ENCODE assay signal across 8 mouse cellular contexts in genomic region chr5:108029968-108030367, GRCm38 (mm10). TPM values are rescaled to one million over a fixed set of nuclear protein-coding genes. Genes with fewer than 3 reads are reported as not detected.
DNase-seq lines count a peak whose midpoint lies in the region; ATAC-seq and TF ChIP-seq lines count a peak whose summit lies in the region.

No protein-coding gene starts in this region.

- ATAC-seq in forebrain, embryonic 13.5 days = no peak

- H3K4me2 ChIP-seq in forebrain, embryonic 13.5 days = no peak overlapping the region

- no peak overlapping the region for H3K27ac ChIP-seq in forebrain, embryonic 13.5 days

- peak; percentile 11; the same call in 1 of the 2 replicates for TF ChIP-seq CTCF in brain, embryonic 14.5 days (IDR thresholded peaks at IDR 0.05; ENCODE audit: borderline replicate concordance, extremely low read depth, insufficient read depth, insufficient read length)

- no peak overlapping the region for H3K4me3 ChIP-seq in forebrain, embryonic 13.5 days

- H3K9me3 ChIP-seq in forebrain, embryonic 13.5 days (replicated peaks) = no peaks in the 10 kb centered on the region

- TF ChIP-seq POLR2A in brain, embryonic 14.5 days (IDR thresholded peaks at IDR 0.05; ENCODE audit: borderline replicate concordance, extremely low read depth, insufficient read depth, insufficient read length, poor library complexity, severe bottlenecking) = no peak

- no peaks in the 10 kb centered on the region for H3K27me3 ChIP-seq in forebrain, embryonic 13.5 days

- intact Hi-C loops in gastrocnemius, postnatal 14 days (cut with DNase I; ENCODE audit: low total_unique reads) = loop anchor here (10.0 kb wide), 1 partner anchor 55 kb away; no protein-coding TSS in a partner anchor

- H3K36me3 ChIP-seq in forebrain, embryonic 13.5 days (ENCODE audit: poor library complexity, severe bottlenecking) = no peaks in the 10 kb centered on the region

- DNase-seq in gastrocnemius, postnatal 10 days = peak; percentile 27
- no peak for DNase-seq in gastrocnemius, postnatal 14 days
- peak; percentile 7 to 15 for DNase-seq in right cerebral cortex, adult 2 months (ENCODE audit: low spot score in 2 of 2)
- no peak for DNase-seq in right cerebral cortex, adult 18-20 months
- DNase-seq in brain, embryonic 14.5 days (ENCODE audit: low read depth) = no peak
- peak; percentile 16 for DNase-seq in retina, postnatal 1 day
- DNase-seq in left cerebral cortex, adult 18-20 months (ENCODE audit: low spot score in 2 of 2) = no peak

- H3K9ac ChIP-seq in forebrain, embryonic 13.5 days = no peak overlapping the region

- 87% methylated on average over 2 of the region's 2 CpGs for WGBS in forebrain, embryonic 13.5 days

- H3K4me1 ChIP-seq in forebrain, embryonic 13.5 days = 0 out of 2 replicates have a peak, but pooled peaks cover 1% of the 10 kb centered on the region

RNA-seq across cellular contexts. Expression of gene Mtf2, which starts 35.5 kb away (rescaled TPM):
- 10 to 100 TPM; 17.8 to 23.6 TPM for total RNA-seq in gastrocnemius, postnatal 10 days (2021)
- total RNA-seq in gastrocnemius, postnatal 14 days (2021) = 10 to 100 TPM; 13.7 to 13.9 TPM
- polyA plus RNA-seq in brain, embryonic 14.5 days (2012; rRNA removed) = 75.2 and 77.6 TPM in 2 replicates
- 143 and 160 TPM in 2 replicates for polyA plus RNA-seq in forebrain, embryonic 13.5 days (2015; fragmentation: Nextera tagmentation; extraction: Ambion mirVana)
- 10 to 100 TPM; 57.4 to 58.0 TPM for total RNA-seq in left cerebral cortex, adult 18-20 months (2021)

RNA-seq across cellular contexts. Expression of gene Fam69a, which starts 43.1 kb away (rescaled TPM):
- total RNA-seq in gastrocnemius, postnatal 10 days (2021) = 10 to 100 TPM; 51.1 to 65.5 TPM
- total RNA-seq in gastrocnemius, postnatal 14 days (2021) = 10 to 100 TPM; 30.2 to 36.7 TPM
- polyA plus RNA-seq in brain, embryonic 14.5 days (2012; rRNA removed) = 12.9 and 18.9 TPM in 2 replicates
- polyA plus RNA-seq in forebrain, embryonic 13.5 days (2015; fragmentation: Nextera tagmentation; extraction: Ambion mirVana) = 23.8 and 25.5 TPM in 2 replicates
- total RNA-seq in left cerebral cortex, adult 18-20 months (2021) = 10 to 100 TPM; 29.1 to 36.2 TPM

Comparison
In these comparisons a context has a peak if more than half of its experiments do, and no peak if none do; other contexts are left out.
1. DNase-seq: peak in gastrocnemius, postnatal 10 days (single experiment), right cerebral cortex, adult 2 months (2 of 2) and retina, postnatal 1 day (single experiment); none in gastrocnemius, postnatal 14 days (single experiment), right cerebral cortex, adult 18-20 months (single experiment), brain, embryonic 14.5 days (single experiment) and left cerebral cortex, adult 18-20 months (0 of 2).